Mouse (Mus musculus) bone marrow, adult 2 months (tissue): ENCODE measurements around the gene Tbc1d30.

ENCODE experiments used
- CTCF ChIP-seq: fragments of 200-500 bp; IDR thresholded peaks from 2 replicates; pipeline ENCODE4 v1.5.1; 2011; ENCODE audit warnings: low read length, control low read depth; ENCODE audit not compliant: control insufficient read depth, insufficient read depth
- POLR2A ChIP-seq: fragments of 200-500 bp; IDR thresholded peaks from 2 replicates; pipeline ENCODE4 v1.6.1; 2011; ENCODE audit warnings: low read depth, mild to moderate bottlenecking, control low read depth, low read length, borderline replicate concordance; ENCODE audit not compliant: control insufficient read depth

- TF ChIP-seq POLR2A: no peak
- TF ChIP-seq CTCF: no peak
Measured at GRCm38 (mm10) chr10:121225636-121226035, 125.4 kb downstream of the Tbc1d30 start.
